Mouse (Mus musculus) kidney, embryonic 14.5 days (tissue): ENCODE results near the gene Pou5f1. TPM values are rescaled to one million over a fixed set of nuclear protein-coding genes. Genes with fewer than 3 reads are reported as not detected.

Experiments used
- ATAC-seq: fragments of 200-750 bp; cut with Nextera tagmentation; 2 replicates; pipeline ENCODE4 v1.8.0; 2017; ENCODE audit warnings: moderate number of reproducible peaks, mild to moderate bottlenecking, moderate TSS enrichment, moderate library complexity; ENCODE audit not compliant: low FRiP score, low TSS enrichment
- H3K27ac ChIP-seq: fragments of 300-500 bp; sonication (generic); 2 replicates; pipeline ENCODE4 v1.5.1; 2014; ENCODE audit warnings: low read depth, mild to moderate bottlenecking, low read length, moderate library complexity, mixed read lengths
- H3K27me3 ChIP-seq: fragments of 300-500 bp; sonication (generic); 2 replicates; pipeline ENCODE4 v1.6.1; 2014; ENCODE audit warnings: mild to moderate bottlenecking, low read length; ENCODE audit not compliant: control insufficient read depth, insufficient read depth
- H3K36me3 ChIP-seq: fragments of 300-500 bp; sonication (generic); 2 replicates; pipeline ENCODE4 v1.6.1; 2014; ENCODE audit warnings: low read length, mixed read lengths; ENCODE audit not compliant: control insufficient read depth, insufficient read depth
- H3K4me1 ChIP-seq: fragments of 300-500 bp; sonication (generic); 2 replicates; pipeline ENCODE4 v1.6.1; 2014; ENCODE audit warnings: low read length, mixed read lengths; ENCODE audit not compliant: control insufficient read depth, insufficient read depth
- H3K4me2 ChIP-seq: fragments of 300-500 bp; sonication (generic); replicated peaks from 2 replicates; pipeline ENCODE4 v1.6.1; 2014; ENCODE audit warnings: low read depth, mild to moderate bottlenecking, low read length
- H3K4me3 ChIP-seq: fragments of 300-500 bp; sonication (generic); 2 replicates; pipeline ENCODE4 v1.5.1; 2014; ENCODE audit warnings: mild to moderate bottlenecking, low read length
- H3K9ac ChIP-seq: fragments of 300-500 bp; sonication (generic); 2 replicates; pipeline ENCODE4 v1.6.1; 2014; ENCODE audit warnings: low read depth, mild to moderate bottlenecking, low read length, moderate library complexity
- H3K9me3 ChIP-seq: fragments of 300-500 bp; sonication (generic); 2 replicates; pipeline ENCODE4 v1.6.1; 2016; ENCODE audit warnings: low read length; ENCODE audit not compliant: control insufficient read depth
- WGBS: fragments of 180-500 bp; shearing (Covaris S2); extraction: QIAGEN DNeasy Blood & Tissue Kit; methylation state at CpG from one replicate; pipeline ENCODE4 v1.1.7; 2014; 5-methylcytosine and 5-hydroxymethylcytosine counted together
- polyA plus RNA-seq: library from polyadenylated mRNA; unstranded; fragments of >200 nt; fragmentation: Nextera tagmentation; extraction: Ambion mirVana; gene quantifications from 2 replicates; pipeline ENCODE4 v1.2.1, GENCODE M21; 2014

The Pou5f1 gene
- polyA plus RNA-seq, 1 experiment from 2014 or later, result not detected

- Histone ChIP-seq H3K27ac (no peak overlapping the region), H3K27me3 (no peaks in the 10 kb centered on the region), H3K4me3 (no peak overlapping the region), H3K9ac (no peak overlapping the region), H3K4me1 (no peaks in the 10 kb centered on the region), H3K36me3 (peaks cover 59% of the 10 kb centered on the region), H3K9me3 (no peaks in the 10 kb centered on the region), H3K4me2 (no peak overlapping the region)
- ATAC-seq, result no peak
- 92% methylated on average over 9 of the region's 9 CpGs for WGBS
Observed at GRCm38 (mm10) chr17:35524354-35524753, 18.5 kb downstream of the Pou5f1 start.

GRCm38 (mm10) chr17:35526644-35527043, 20.8 kb downstream of the Pou5f1 start:
- H3K4me2 ChIP-seq, result no peak overlapping the region
- H3K36me3 ChIP-seq, result peaks cover 65% of the 10 kb centered on the region
- no peak for ATAC-seq
- no peak overlapping the region for H3K27ac ChIP-seq
- no peak overlapping the region for H3K9ac ChIP-seq
- no peaks in the 10 kb centered on the region for H3K27me3 ChIP-seq
- no peaks in the 10 kb centered on the region for H3K4me1 ChIP-seq
- H3K4me3 ChIP-seq, result no peak overlapping the region
- WGBS, result 85% methylated on average over 8 of the region's 8 CpGs
- no peaks in the 10 kb centered on the region for H3K9me3 ChIP-seq

GRCm38 (mm10) chr17:35532360-35532759, 26.5 kb downstream of the Pou5f1 start:
- H3K4me2 ChIP-seq, result no peak overlapping the region
- H3K36me3 ChIP-seq, result peaks cover 31% of the 10 kb centered on the region; the same call in 1 of the 2 replicates
- H3K27me3 ChIP-seq, result no peaks in the 10 kb centered on the region
- 0 out of 2 replicates have a peak, but pooled peaks cover 2% of the 10 kb centered on the region for H3K4me1 ChIP-seq
- no peak for ATAC-seq
- no peaks in the 10 kb centered on the region for H3K9me3 ChIP-seq
- no peak overlapping the region for H3K9ac ChIP-seq
- H3K4me3 ChIP-seq, result no peak overlapping the region
- no peak overlapping the region for H3K27ac ChIP-seq
- 7% methylated on average over 3 of the region's 3 CpGs for WGBS

GRCm38 (mm10) chr17:35532901-35533300, 27.1 kb downstream of the Pou5f1 start, which contains the start of gene Psors1c2:
TSS of gene Psors1c2 (plus strand) at chr17:35533201.
- Histone ChIP-seq H3K27ac (no peak within 1 kb of the TSS), H3K9me3 (no peaks in the 10 kb centered on the region), H3K4me3 (no peak within 1 kb of the TSS), H3K4me1 (0 out of 2 replicates have a peak, but pooled peaks cover 2% of the 10 kb centered on the region), H3K36me3 (peaks cover 28% of the 10 kb centered on the region; the same call in 1 of the 2 replicates), H3K9ac (no peak within 1 kb of the TSS; the same call in 1 of the 2 replicates), H3K4me2 (no peak within 1 kb of the TSS), H3K27me3 (no peaks in the 10 kb centered on the region)
- ATAC-seq, result no peak
- WGBS, result 28% methylated on average over 7 of the region's 7 CpGs

GRCm38 (mm10) chr17:35534343-35534742, 28.5 kb downstream of the Pou5f1 start:
- Histone ChIP-seq H3K9me3 (no peaks in the 10 kb centered on the region), H3K4me3 (no peak overlapping the region), H3K4me2 (no peak overlapping the region), H3K4me1 (0 out of 2 replicates have a peak, but pooled peaks cover 2% of the 10 kb centered on the region), H3K9ac (no peak overlapping the region), H3K27ac (no peak overlapping the region), H3K36me3 (peaks cover 14% of the 10 kb centered on the region; the same call in 1 of the 2 replicates), H3K27me3 (no peaks in the 10 kb centered on the region)
- ATAC-seq, result peak; percentile 56; the same call in 1 of the 2 replicates
- WGBS, result 17% methylated on average over 6 of the region's 6 CpGs

GRCm38 (mm10) chr17:35537421-35537820, 31.6 kb downstream of the Pou5f1 start:
- H3K36me3 ChIP-seq, result no peaks in the 10 kb centered on the region

GRCm38 (mm10) chr17:35538476-35538875, 32.7 kb downstream of the Pou5f1 start:
- Histone ChIP-seq H3K27ac (no peak overlapping the region), H3K9ac (no peak overlapping the region), H3K9me3 (no peaks in the 10 kb centered on the region), H3K4me3 (no peak overlapping the region), H3K4me2 (no peak overlapping the region), H3K36me3 (no peaks in the 10 kb centered on the region), H3K4me1 (no peaks in the 10 kb centered on the region), H3K27me3 (no peaks in the 10 kb centered on the region)
- ATAC-seq, result no peak
- WGBS, result 85% methylated on average over 1 of the region's 1 CpGs

More at GRCm38 (mm10) chr17:35537421-35537820, 31.6 kb downstream of the Pou5f1 start:
- no peaks in the 10 kb centered on the region for H3K27me3 ChIP-seq
- WGBS, result 80% methylated on average over 4 of the region's 4 CpGs
- no peak overlapping the region for H3K9ac ChIP-seq
- H3K4me2 ChIP-seq, result no peak overlapping the region
- H3K27ac ChIP-seq, result no peak overlapping the region
- ATAC-seq, result no peak
- no peak overlapping the region for H3K4me3 ChIP-seq
- no peaks in the 10 kb centered on the region for H3K9me3 ChIP-seq
- 0 out of 2 replicates have a peak, but pooled peaks cover 2% of the 10 kb centered on the region for H3K4me1 ChIP-seq

- H3K4me2 ChIP-seq, result no peak overlapping the region
- H3K27ac ChIP-seq, result no peak overlapping the region
- H3K27me3 ChIP-seq, result no peaks in the 10 kb centered on the region
- H3K9ac ChIP-seq, result no peak overlapping the region
- H3K4me1 ChIP-seq, result no peaks in the 10 kb centered on the region
- no peaks in the 10 kb centered on the region for H3K9me3 ChIP-seq
- no peak for ATAC-seq
- WGBS, result 56% methylated on average over 10 of the region's 10 CpGs
- no peaks in the 10 kb centered on the region for H3K36me3 ChIP-seq
- H3K4me3 ChIP-seq, result no peak overlapping the region
Observed at GRCm38 (mm10) chr17:35539540-35539939, 33.7 kb downstream of the Pou5f1 start.

GRCm38 (mm10) chr17:35542761-35543411, 37.1 kb downstream of the Pou5f1 start:
- no peaks in the 10 kb centered on the region for H3K36me3 ChIP-seq
- no peak overlapping the region for H3K27ac ChIP-seq
- no peak overlapping the region for H3K9ac ChIP-seq
- H3K4me2 ChIP-seq, result no peak overlapping the region
- H3K4me3 ChIP-seq, result no peak overlapping the region
- H3K27me3 ChIP-seq, result no peaks in the 10 kb centered on the region
- H3K4me1 ChIP-seq, result no peaks in the 10 kb centered on the region
- ATAC-seq, result no peak
- 86% methylated on average over 15 of the region's 15 CpGs for WGBS
- H3K9me3 ChIP-seq, result no peaks in the 10 kb centered on the region
